Mouse (Mus musculus): ENCODE data around the gene Galnt18. TPM values are rescaled to one million over a fixed set of nuclear protein-coding genes. Genes with fewer than 3 reads are reported as not detected.

Galnt18 gene
- polyA plus RNA-seq, 1 experiment from 2014 or later = 20.8 TPM

DNA sequence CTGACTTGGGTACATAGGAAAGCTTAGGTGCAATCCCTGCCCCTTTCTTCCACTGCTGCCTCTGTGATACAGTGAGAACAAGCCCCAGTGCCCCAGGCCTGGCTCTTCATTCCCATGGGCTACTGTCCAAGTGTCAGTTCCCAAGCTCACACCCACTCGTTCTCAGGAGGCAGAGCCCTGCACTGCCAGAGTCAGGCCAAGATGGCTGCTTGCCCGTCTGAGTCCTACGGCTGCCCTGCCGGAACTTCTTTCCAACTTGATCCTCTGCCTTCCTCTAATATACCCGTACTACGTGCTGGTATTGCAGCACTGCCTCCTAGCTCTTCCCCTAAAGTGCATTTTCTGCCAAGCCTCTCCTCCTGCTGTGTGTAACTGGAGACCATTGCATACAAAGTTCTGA, 85.5 kb downstream of the Galnt18 start:
- 75% methylated on average over 6 of the region's 6 CpGs for WGBS
- no peaks in the 10 kb centered on the region for H3K36me3 ChIP-seq (ENCODE audit: control insufficient read depth, insufficient read depth, low read length)
- no peak overlapping the region for H3K9ac ChIP-seq (ENCODE audit: low read depth, low read length)
- H3K4me1 ChIP-seq (ENCODE audit: control insufficient read depth, insufficient read depth, low read length) = peaks cover under 1% of the 10 kb centered on the region; the same call in 1 of the 2 replicates
- no peak overlapping the region for H3K27ac ChIP-seq (ENCODE audit: low read length)
- no peak overlapping the region for H3K4me3 ChIP-seq (ENCODE audit: low read depth, low read length)
- ATAC-seq = 0 out of 2 replicates have a peak, but pooled peaks have one; percentile 17
- no peak overlapping the region for H3K4me2 ChIP-seq (ENCODE audit: low read length)
- no peaks in the 10 kb centered on the region for H3K9me3 ChIP-seq (replicated peaks; ENCODE audit: control insufficient read depth, low read length, poor library complexity, severe bottlenecking)
- no peaks in the 10 kb centered on the region for H3K27me3 ChIP-seq (ENCODE audit: control insufficient read depth, insufficient read depth, low read depth, low read length)

DNA sequence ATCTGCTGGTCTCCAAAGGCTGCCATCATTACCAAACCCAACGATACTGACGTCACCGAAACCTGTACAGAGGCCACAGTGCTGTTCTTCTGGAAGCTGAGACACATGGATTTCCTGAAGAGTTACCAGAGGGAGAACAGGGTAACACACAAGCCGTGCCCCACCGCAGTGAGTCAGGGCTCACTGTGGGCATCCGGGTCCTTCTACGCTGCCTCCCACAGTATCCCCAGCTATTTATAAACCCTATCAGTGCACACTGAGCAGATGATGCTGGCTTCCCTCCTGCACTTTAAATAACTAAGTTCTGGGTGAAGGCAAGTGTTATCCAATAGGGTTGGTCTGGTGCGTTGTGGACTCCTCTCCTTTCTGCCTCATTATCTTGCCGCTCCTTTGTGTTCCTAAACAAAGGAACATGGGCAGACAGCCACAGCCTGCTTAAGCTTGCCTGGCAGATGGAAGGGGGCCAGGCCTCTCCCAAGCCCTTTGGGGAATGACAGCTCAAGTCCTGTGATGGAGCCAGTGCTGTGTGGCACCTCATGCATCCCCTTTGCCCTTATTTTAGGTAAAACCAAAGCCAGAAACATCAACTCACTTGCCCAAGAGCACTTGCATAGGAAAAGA, 87.0 kb downstream of the Galnt18 start:
- H3K27ac ChIP-seq (ENCODE audit: low read length) = no peak overlapping the region
- WGBS = 59% methylated on average over 9 of the region's 9 CpGs
- no peaks in the 10 kb centered on the region for H3K4me1 ChIP-seq (ENCODE audit: control insufficient read depth, insufficient read depth, low read length)
- peak; percentile 66 for ATAC-seq
- H3K9me3 ChIP-seq (replicated peaks; ENCODE audit: control insufficient read depth, low read length, poor library complexity, severe bottlenecking) = no peaks in the 10 kb centered on the region
- H3K4me3 ChIP-seq (ENCODE audit: low read depth, low read length) = no peak overlapping the region
- no peak overlapping the region for H3K9ac ChIP-seq (ENCODE audit: low read depth, low read length)
- H3K36me3 ChIP-seq (ENCODE audit: control insufficient read depth, insufficient read depth, low read length) = no peaks in the 10 kb centered on the region
- no peaks in the 10 kb centered on the region for H3K27me3 ChIP-seq (ENCODE audit: control insufficient read depth, insufficient read depth, low read depth, low read length)
- H3K4me2 ChIP-seq (ENCODE audit: low read length) = no peak overlapping the region

- Histone ChIP-seq H3K4me1 (ENCODE audit: control insufficient read depth, insufficient read depth, low read length) (0 out of 2 replicates have a peak, but pooled peaks cover 5% of the 10 kb centered on the region), H3K27me3 (ENCODE audit: control insufficient read depth, insufficient read depth, low read depth, low read length) (no peaks in the 10 kb centered on the region), H3K9ac (ENCODE audit: low read depth, low read length) (no peak overlapping the region), H3K27ac (ENCODE audit: low read length) (no peak overlapping the region), H3K4me2 (ENCODE audit: low read length) (no peak overlapping the region), H3K4me3 (ENCODE audit: low read depth, low read length) (no peak overlapping the region), H3K36me3 (ENCODE audit: control insufficient read depth, insufficient read depth, low read length) (no peaks in the 10 kb centered on the region), H3K9me3 (replicated peaks; ENCODE audit: control insufficient read depth, low read length, poor library complexity, severe bottlenecking) (no peaks in the 10 kb centered on the region)
- WGBS = 92% methylated on average over 3 of the region's 3 CpGs
- no peak for ATAC-seq
These were observed 99.7 kb downstream of the Galnt18 start for GRCm38 (mm10) chr7:111680108-111680507.

GRCm38 (mm10) chr7:111676483-111676882, 103.3 kb downstream of the Galnt18 start:
- Histone ChIP-seq H3K27me3 (ENCODE audit: control insufficient read depth, insufficient read depth, low read depth, low read length) (no peaks in the 10 kb centered on the region), H3K9me3 (replicated peaks; ENCODE audit: control insufficient read depth, low read length, poor library complexity, severe bottlenecking) (no peaks in the 10 kb centered on the region), H3K4me2 (ENCODE audit: low read length) (no peak overlapping the region), H3K4me3 (ENCODE audit: low read depth, low read length) (no peak overlapping the region), H3K9ac (ENCODE audit: low read depth, low read length) (no peak overlapping the region), H3K27ac (ENCODE audit: low read length) (no peak overlapping the region), H3K4me1 (ENCODE audit: control insufficient read depth, insufficient read depth, low read length) (0 out of 2 replicates have a peak, but pooled peaks cover 3% of the 10 kb centered on the region), H3K36me3 (ENCODE audit: control insufficient read depth, insufficient read depth, low read length) (no peaks in the 10 kb centered on the region)
- no peak for ATAC-seq
- 80% methylated on average over 3 of the region's 3 CpGs for WGBS

- no peaks in the 10 kb centered on the region for H3K9me3 ChIP-seq (replicated peaks; ENCODE audit: control insufficient read depth, low read length, poor library complexity, severe bottlenecking)
- ATAC-seq = peak; percentile 39; the same call in 1 of the 2 replicates
- H3K27ac ChIP-seq (ENCODE audit: low read length) = peak overlapping the region; percentile 12; the same call in 1 of the 2 replicates
- H3K9ac ChIP-seq (ENCODE audit: low read depth, low read length) = no peak overlapping the region
- no peaks in the 10 kb centered on the region for H3K27me3 ChIP-seq (ENCODE audit: control insufficient read depth, insufficient read depth, low read depth, low read length)
- H3K36me3 ChIP-seq (ENCODE audit: control insufficient read depth, insufficient read depth, low read length) = no peaks in the 10 kb centered on the region
- no peak overlapping the region for H3K4me3 ChIP-seq (ENCODE audit: low read depth, low read length)
- no peak overlapping the region for H3K4me2 ChIP-seq (ENCODE audit: low read length)
- 45% methylated on average over 4 of the region's 4 CpGs for WGBS
- H3K4me1 ChIP-seq (ENCODE audit: control insufficient read depth, insufficient read depth, low read length) = 0 out of 2 replicates have a peak, but pooled peaks cover 3% of the 10 kb centered on the region
These were observed 107.3 kb downstream of the Galnt18 start for GRCm38 (mm10) chr7:111672467-111672866.

- Histone ChIP-seq H3K27ac (ENCODE audit: low read length) (peak overlapping the region; percentile 19; the same call in 1 of the 2 replicates), H3K36me3 (ENCODE audit: control insufficient read depth, insufficient read depth, low read length) (no peaks in the 10 kb centered on the region), H3K4me3 (ENCODE audit: low read depth, low read length) (no peak overlapping the region), H3K4me2 (ENCODE audit: low read length) (no peak overlapping the region), H3K27me3 (ENCODE audit: control insufficient read depth, insufficient read depth, low read depth, low read length) (no peaks in the 10 kb centered on the region), H3K9ac (ENCODE audit: low read depth, low read length) (no peak overlapping the region), H3K9me3 (replicated peaks; ENCODE audit: control insufficient read depth, low read length, poor library complexity, severe bottlenecking) (no peaks in the 10 kb centered on the region), H3K4me1 (ENCODE audit: control insufficient read depth, insufficient read depth, low read length) (peaks cover 7% of the 10 kb centered on the region; the same call in 1 of the 2 replicates)
- ATAC-seq = no peak
- 61% methylated on average over 14 of the region's 14 CpGs for WGBS
These were observed 116.4 kb downstream of the Galnt18 start for GRCm38 (mm10) chr7:111663139-111664073.

DNA sequence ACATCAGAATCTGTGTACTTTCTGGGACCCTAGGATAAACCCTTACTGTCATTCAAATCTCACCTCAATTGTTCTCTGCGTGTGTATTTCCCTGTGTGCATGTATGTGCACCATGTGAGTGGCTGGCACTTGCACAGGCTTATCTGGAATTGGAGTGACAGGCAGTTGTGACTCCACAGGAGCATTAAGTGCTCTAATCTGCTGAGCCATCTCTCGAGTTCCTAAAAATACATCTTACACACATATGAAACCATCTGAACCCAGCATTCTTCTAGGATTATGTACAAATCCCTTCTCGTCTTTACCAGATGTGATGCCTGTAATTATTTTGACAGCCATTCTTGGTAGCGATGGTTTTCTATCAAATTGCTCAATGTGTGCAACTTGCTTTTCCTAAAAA, 121.2 kb downstream of the Galnt18 start:
- Histone ChIP-seq H3K9ac (ENCODE audit: low read depth, low read length) (no peak overlapping the region), H3K27ac (ENCODE audit: low read length) (no peak overlapping the region), H3K4me1 (ENCODE audit: control insufficient read depth, insufficient read depth, low read length) (peaks cover 5% of the 10 kb centered on the region; the same call in 1 of the 2 replicates), H3K4me3 (ENCODE audit: low read depth, low read length) (no peak overlapping the region), H3K4me2 (ENCODE audit: low read length) (no peak overlapping the region), H3K9me3 (replicated peaks; ENCODE audit: control insufficient read depth, low read length, poor library complexity, severe bottlenecking) (no peaks in the 10 kb centered on the region), H3K36me3 (ENCODE audit: control insufficient read depth, insufficient read depth, low read length) (no peaks in the 10 kb centered on the region), H3K27me3 (ENCODE audit: control insufficient read depth, insufficient read depth, low read depth, low read length) (no peaks in the 10 kb centered on the region)
- no peak for ATAC-seq
- WGBS = 65% methylated on average over 4 of the region's 4 CpGs

GRCm38 (mm10) chr7:111655002-111655401, 124.8 kb downstream of the Galnt18 start:
- WGBS = 85% methylated on average over 8 of the region's 8 CpGs
- Histone ChIP-seq H3K4me3 (ENCODE audit: low read depth, low read length) (no peak overlapping the region), H3K27ac (ENCODE audit: low read length) (no peak overlapping the region), H3K27me3 (ENCODE audit: control insufficient read depth, insufficient read depth, low read depth, low read length) (no peaks in the 10 kb centered on the region), H3K36me3 (ENCODE audit: control insufficient read depth, insufficient read depth, low read length) (no peaks in the 10 kb centered on the region), H3K9ac (ENCODE audit: low read depth, low read length) (no peak overlapping the region), H3K4me1 (ENCODE audit: control insufficient read depth, insufficient read depth, low read length) (0 out of 2 replicates have a peak, but pooled peaks cover 2% of the 10 kb centered on the region), H3K9me3 (replicated peaks; ENCODE audit: control insufficient read depth, low read length, poor library complexity, severe bottlenecking) (no peaks in the 10 kb centered on the region), H3K4me2 (ENCODE audit: low read length) (no peak overlapping the region)
- no peak for ATAC-seq

- Histone ChIP-seq H3K9me3 (replicated peaks; ENCODE audit: control insufficient read depth, low read length, poor library complexity, severe bottlenecking) (no peaks in the 10 kb centered on the region), H3K4me1 (ENCODE audit: control insufficient read depth, insufficient read depth, low read length) (0 out of 2 replicates have a peak, but pooled peaks cover 2% of the 10 kb centered on the region), H3K9ac (ENCODE audit: low read depth, low read length) (no peak overlapping the region), H3K4me3 (ENCODE audit: low read depth, low read length) (no peak overlapping the region), H3K36me3 (ENCODE audit: control insufficient read depth, insufficient read depth, low read length) (no peaks in the 10 kb centered on the region), H3K27me3 (ENCODE audit: control insufficient read depth, insufficient read depth, low read depth, low read length) (no peaks in the 10 kb centered on the region), H3K4me2 (ENCODE audit: low read length) (no peak overlapping the region), H3K27ac (ENCODE audit: low read length) (no peak overlapping the region)
- ATAC-seq = no peak
These were observed 125.3 kb downstream of the Galnt18 start for GRCm38 (mm10) chr7:111654526-111654925.

Data from midbrain, embryonic 16.5 days (tissue).